Mouse (Mus musculus) ES-E14 (cell line): ENCODE measurements at regions not wholly inside any gene's neighbourhood (a gene's known extent, or its start where the extent isn't known, plus 50 kb on each side); places are given as distances from the start of the nearest gene placed in this dataset.

ENCODE experiments used
- DNase-seq: peaks from one replicate; pipeline ENCODE4 v3.0.0-alpha.2; 2013; ENCODE audit warnings: low read depth, low spot score
- H3K27ac ChIP-seq: 2 replicates; pipeline ENCODE4 v1.5.1; 2012; ENCODE audit warnings: low read depth, mild to moderate bottlenecking, low read length, moderate library complexity, mixed read lengths; ENCODE audit not compliant: poor library complexity, insufficient read depth, severe bottlenecking
- H3K36me3 ChIP-seq: 2 replicates; pipeline ENCODE4 v1.6.1; 2012; ENCODE audit warnings: mild to moderate bottlenecking, low read length, moderate library complexity, mixed read lengths; ENCODE audit not compliant: control insufficient read depth, poor library complexity, insufficient read depth, severe bottlenecking
- H3K4me1 ChIP-seq, 2 experiments: fragments of 150-350 bp in 1 of 2; sonication (generic) in 1 of 2; 2 replicates each; pipeline ENCODE4 v1.6.1; 2012; ENCODE audit warnings: low read length in 2 of 2, mild to moderate bottlenecking in 1 of 2, mixed read lengths in 1 of 2; ENCODE audit not compliant: control insufficient read depth in 2 of 2, insufficient read depth in 2 of 2, poor library complexity in 1 of 2
- H3K4me3 ChIP-seq, 2 experiments: fragments of 150-350 bp in 1 of 2; sonication (generic) in 1 of 2; 2 replicates each; pipeline ENCODE4 v1.5.1; 2012; ENCODE audit warnings: low read length in 2 of 2, low read depth in 1 of 2, mild to moderate bottlenecking in 1 of 2, mixed read lengths in 1 of 2; ENCODE audit not compliant: insufficient read depth in 1 of 2, poor library complexity in 1 of 2, severe bottlenecking in 1 of 2
- H3K9ac ChIP-seq: 2 replicates; pipeline ENCODE4 v1.6.1; 2012; ENCODE audit warnings: low read depth, mild to moderate bottlenecking, low read length, mixed read lengths; ENCODE audit not compliant: poor library complexity, insufficient read depth, severe bottlenecking
- H3K9me3 ChIP-seq: fragments of 150-350 bp; sonication (generic); 2 replicates; pipeline ENCODE4 v1.6.1; 2012; ENCODE audit warnings: low read depth, mild to moderate bottlenecking, low read length; ENCODE audit not compliant: control insufficient read depth, insufficient read depth
- CHD2 ChIP-seq: IDR thresholded peaks from 2 replicates; pipeline ENCODE4 v1.6.1; 2014; ENCODE audit warnings: mild to moderate bottlenecking, low read depth, low read length, inconsistent platforms
- HCFC1 ChIP-seq: IDR thresholded peaks from 2 replicates; pipeline ENCODE4 v1.6.1; 2012; ENCODE audit warnings: low read length, inconsistent platforms, borderline replicate concordance; ENCODE audit not compliant: insufficient read depth
- MAFK ChIP-seq: IDR thresholded peaks from 2 replicates; pipeline ENCODE4 v1.6.1; 2014; ENCODE audit warnings: mild to moderate bottlenecking, low read depth, low read length, inconsistent platforms; ENCODE audit not compliant: insufficient read depth
- ZC3H11A ChIP-seq: IDR thresholded peaks from 2 replicates; pipeline ENCODE4 v1.6.1; 2012; ENCODE audit warnings: low read depth, mild to moderate bottlenecking, inconsistent platforms, low read length, borderline replicate concordance
- ZNF384 ChIP-seq: IDR thresholded peaks from 2 replicates; pipeline ENCODE4 v1.6.1; 2012; ENCODE audit warnings: low read depth, low read length, inconsistent platforms
- in situ Hi-C, 2 experiments: fragments of 600-800 bp; cut with MboI; formaldehyde crosslinking; loops; one replicate each; pipeline ENCODE4 v1.15.1; 2025; ENCODE audit warnings: low sequenced_read_pairs in 2 of 2, inconsistent platforms in 1 of 2; ENCODE audit not compliant: unreplicated experiment in 2 of 2

DNA sequence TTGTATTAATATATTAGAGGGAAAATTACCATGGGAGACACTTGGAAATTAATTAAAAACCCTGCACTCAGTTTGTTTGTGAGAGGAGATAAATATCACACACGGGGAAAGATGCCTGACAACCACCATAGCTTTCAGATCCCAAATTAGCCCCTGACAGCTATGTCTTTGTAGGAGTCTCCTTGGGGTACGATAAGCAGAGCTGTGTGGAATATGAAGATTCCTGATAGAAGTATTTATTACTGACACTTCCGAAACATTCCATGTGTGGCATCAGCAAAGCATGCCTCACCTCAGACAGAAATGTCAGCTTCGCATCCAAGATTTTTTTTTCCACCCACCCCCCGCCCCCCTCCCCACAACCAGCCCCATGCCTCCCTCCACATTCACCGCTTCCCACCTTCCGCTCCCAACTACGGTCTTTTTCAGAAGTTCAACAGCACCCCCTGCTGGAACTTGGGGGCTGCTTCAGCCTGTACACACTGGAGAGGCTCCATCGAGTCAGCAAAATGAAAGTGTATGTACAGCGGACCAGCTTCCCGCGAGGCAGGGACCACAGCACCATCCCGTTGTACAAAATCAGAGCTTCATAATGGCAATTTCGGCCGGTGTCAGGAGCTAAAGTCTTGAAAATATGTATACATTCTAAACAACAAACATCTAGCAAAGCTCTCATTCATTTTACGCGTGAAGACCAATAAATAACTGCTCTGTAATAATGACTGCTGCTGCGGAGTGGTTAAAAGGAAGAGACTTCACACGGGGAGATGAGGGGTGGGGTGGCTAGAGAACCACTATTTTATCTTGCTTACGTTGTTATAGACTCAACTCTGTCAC lies 66.7 kb downstream of the Rwdd3 start:
- DNase-seq = peak; percentile 75
- Histone ChIP-seq H3K9me3 (no peaks in the 10 kb centered on the region), H3K36me3 (no peaks in the 10 kb centered on the region), H3K9ac (no peak overlapping the region), H3K4me3 (no peak overlapping the region), H3K27ac (no peak overlapping the region), H3K4me1 (no peaks in the 10 kb centered on the region)
- no peak for TF ChIP-seq ZNF384
- no peak for TF ChIP-seq CHD2
- peak; percentile 71 for TF ChIP-seq MAFK
- TF ChIP-seq ZC3H11A = peak; percentile 62; the same call in 1 of the 2 replicates
- TF ChIP-seq HCFC1 = no peak
- in situ Hi-C loops = no loop called here

DNA sequence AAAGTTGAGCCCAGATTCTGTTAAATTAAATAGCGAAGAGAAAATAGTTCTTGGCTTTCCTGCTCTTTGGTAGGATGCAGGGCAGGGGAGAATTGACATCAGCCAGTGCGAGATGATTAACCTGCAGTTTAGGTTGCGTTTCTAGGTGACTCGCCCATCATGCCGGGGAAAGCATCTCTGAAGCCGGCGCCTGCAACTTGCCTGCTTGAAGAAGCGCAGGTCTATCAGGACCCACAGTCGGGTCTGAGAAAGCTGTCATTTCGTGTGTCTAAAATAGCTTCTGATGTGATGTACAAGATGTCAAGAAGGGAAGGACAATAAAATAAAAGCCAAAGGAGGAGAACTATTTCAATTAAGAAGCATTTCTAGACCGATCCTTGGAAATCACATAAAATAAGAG lies 68.6 kb downstream of the Rwdd3 start:
- H3K27ac ChIP-seq = no peak overlapping the region
- TF ChIP-seq ZNF384 (no peak), ZC3H11A (no peak), CHD2 (no peak), HCFC1 (no peak), MAFK (no peak)
- in situ Hi-C loops = no loop called here
- no peaks in the 10 kb centered on the region for H3K36me3 ChIP-seq
- H3K4me1 ChIP-seq = no peaks in the 10 kb centered on the region
- H3K9ac ChIP-seq = no peak overlapping the region
- no peaks in the 10 kb centered on the region for H3K9me3 ChIP-seq
- no peak overlapping the region for H3K4me3 ChIP-seq
- DNase-seq = no peak

DNA sequence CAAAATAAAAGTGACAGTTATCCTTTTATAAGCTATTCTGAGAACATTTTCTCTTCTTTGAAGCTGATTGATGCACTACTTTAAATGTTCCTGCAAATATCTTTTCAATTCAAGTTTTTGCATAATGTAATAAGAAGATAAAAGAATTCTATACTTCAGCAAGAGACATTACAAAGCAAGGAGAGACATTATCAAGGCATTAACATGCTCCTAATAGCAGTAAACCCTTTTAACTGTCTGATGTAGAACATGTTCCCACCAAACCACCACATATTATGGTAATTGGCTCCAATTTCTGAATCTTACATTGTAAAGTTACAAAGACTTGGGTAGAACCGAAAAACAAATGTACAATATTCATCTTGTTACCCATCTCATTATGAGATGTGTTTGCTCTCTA lies 69.4 kb downstream of the Rwdd3 start:
- no peaks in the 10 kb centered on the region for H3K9me3 ChIP-seq
- in situ Hi-C loops = no loop called here
- H3K4me3 ChIP-seq = no peak overlapping the region
- no peaks in the 10 kb centered on the region for H3K36me3 ChIP-seq
- DNase-seq = no peak
- no peak overlapping the region for H3K9ac ChIP-seq
- TF ChIP-seq CHD2 = no peak
- no peak for TF ChIP-seq MAFK
- no peak for TF ChIP-seq HCFC1
- no peak for TF ChIP-seq ZNF384
- TF ChIP-seq ZC3H11A = no peak
- H3K4me1 ChIP-seq = no peaks in the 10 kb centered on the region
- H3K27ac ChIP-seq = no peak overlapping the region

DNA sequence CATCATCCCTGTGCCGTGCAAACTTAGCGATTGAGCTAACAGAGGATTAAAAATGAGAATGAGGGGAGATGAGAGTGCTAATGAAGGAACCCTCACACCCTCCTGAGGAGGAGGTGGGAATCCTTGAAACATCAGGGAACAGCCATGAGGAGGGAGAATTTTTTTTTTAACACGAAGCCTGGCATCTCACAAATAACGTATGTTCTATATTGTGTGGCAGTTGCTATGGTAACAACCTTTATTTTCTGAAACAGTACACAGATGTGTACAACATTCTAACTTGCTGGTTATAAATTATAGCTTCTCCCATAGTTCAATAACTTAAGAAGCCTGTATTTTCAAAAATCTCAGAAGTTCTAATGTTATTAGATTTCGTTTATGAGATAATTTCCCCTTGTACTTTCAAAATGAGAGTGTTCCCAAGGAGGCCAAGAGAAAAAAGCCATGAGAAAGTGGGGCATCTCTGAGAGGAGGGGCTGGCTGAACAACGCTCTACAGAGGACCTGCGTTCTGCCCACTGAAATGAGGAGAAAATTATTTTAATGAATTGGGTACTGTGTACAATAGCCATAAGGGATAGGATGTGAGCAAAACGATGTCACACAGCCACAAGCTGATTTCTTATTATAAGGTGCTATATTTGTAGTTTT lies 71.2 kb downstream of the Rwdd3 start:
- in situ Hi-C loops = no loop called here
- Histone ChIP-seq H3K9ac (no peak overlapping the region), H3K4me3 (no peak overlapping the region), H3K36me3 (no peaks in the 10 kb centered on the region), H3K9me3 (no peaks in the 10 kb centered on the region), H3K4me1 (no peaks in the 10 kb centered on the region), H3K27ac (no peak overlapping the region)
- no peak for DNase-seq
- TF ChIP-seq MAFK = no peak
- TF ChIP-seq HCFC1 = no peak
- no peak for TF ChIP-seq CHD2
- no peak for TF ChIP-seq ZC3H11A
- no peak for TF ChIP-seq ZNF384

DNA sequence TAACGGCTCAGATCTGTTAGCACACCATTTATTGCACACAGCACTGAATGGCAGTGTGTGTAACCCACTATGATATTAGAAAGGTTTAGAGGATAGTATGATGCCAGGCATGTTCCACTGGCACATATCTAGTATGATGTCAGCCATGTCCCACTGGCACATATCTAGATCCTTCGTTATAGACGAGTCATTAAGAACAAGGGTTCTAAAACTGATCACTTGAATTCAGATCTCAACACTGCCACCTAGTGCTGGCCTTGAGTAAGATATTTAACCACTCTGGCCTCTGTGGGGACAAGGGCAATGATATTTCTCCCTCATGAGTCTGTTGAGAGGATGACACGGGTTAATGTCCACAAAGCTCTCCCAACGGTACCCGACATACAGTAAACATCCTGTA lies 78.0 kb downstream of the Rwdd3 start:
- H3K4me3 ChIP-seq = no peak overlapping the region
- no peak overlapping the region for H3K9ac ChIP-seq
- no peak overlapping the region for H3K27ac ChIP-seq
- no peaks in the 10 kb centered on the region for H3K9me3 ChIP-seq
- H3K36me3 ChIP-seq = no peaks in the 10 kb centered on the region
- DNase-seq = peak; percentile 46
- H3K4me1 ChIP-seq = no peaks in the 10 kb centered on the region
- TF ChIP-seq ZC3H11A (0 out of 2 replicates have a peak, but pooled peaks have one; percentile 22), MAFK (no peak)
- in situ Hi-C loops = no loop called here
